Mouse (Mus musculus) spleen, adult 12 weeks (tissue): ENCODE measurements around the gene Oxct1.
A peak's percentile ranks its signal among the peaks of the same experiment; 100 is the strongest.

ENCODE experiments used
- DNase-seq: peaks from one replicate; pipeline ENCODE4 v3.0.0; 2022; ENCODE audit warnings: low spot score

Oxct1 gene

GRCm38 (mm10) chr15:4028960-4029359, 2.8 kb downstream of the Oxct1 start:
- DNase-seq: no peak

GRCm38 (mm10) chr15:4033168-4034004, 7.2 kb downstream of the Oxct1 start:
- DNase-seq: no peak

GRCm38 (mm10) chr15:4042423-4042822, 16.2 kb downstream of the Oxct1 start:
- no peak for DNase-seq

- DNase-seq: peak; percentile 3
Measured at GRCm38 (mm10) chr15:4043032-4043471, 16.9 kb downstream of the Oxct1 start.

- DNase-seq: no peak
Measured at GRCm38 (mm10) chr15:4056627-4057026, 30.4 kb downstream of the Oxct1 start.

- no peak for DNase-seq
Measured at GRCm38 (mm10) chr15:4063574-4063973, 37.4 kb downstream of the Oxct1 start.

- DNase-seq: no peak
Measured at GRCm38 (mm10) chr15:4064013-4064412, 37.8 kb downstream of the Oxct1 start.

GRCm38 (mm10) chr15:4064694-4065093, 38.5 kb downstream of the Oxct1 start:
- no peak for DNase-seq

GRCm38 (mm10) chr15:4067273-4067990, 41.2 kb downstream of the Oxct1 start:
- DNase-seq: no peak

GRCm38 (mm10) chr15:4077978-4078377, 51.8 kb downstream of the Oxct1 start:
- no peak for DNase-seq

- DNase-seq: no peak
Measured at GRCm38 (mm10) chr15:4078785-4079184, 52.6 kb downstream of the Oxct1 start.

- DNase-seq: no peak
Measured at GRCm38 (mm10) chr15:4079425-4080189, 53.4 kb downstream of the Oxct1 start.

GRCm38 (mm10) chr15:4085600-4086384, 59.6 kb downstream of the Oxct1 start:
- no peak for DNase-seq

- no peak for DNase-seq
Measured at GRCm38 (mm10) chr15:4087446-4087845, 61.3 kb downstream of the Oxct1 start.

GRCm38 (mm10) chr15:4087914-4088313, 61.7 kb downstream of the Oxct1 start:
- DNase-seq: no peak

- DNase-seq: no peak
Measured at GRCm38 (mm10) chr15:4090601-4091000, 64.4 kb downstream of the Oxct1 start.

- no peak for DNase-seq
Measured at GRCm38 (mm10) chr15:4092586-4092985, 66.4 kb downstream of the Oxct1 start.

- DNase-seq: no peak
Measured at GRCm38 (mm10) chr15:4100341-4100921, 74.2 kb downstream of the Oxct1 start.

- no peak for DNase-seq
Measured at GRCm38 (mm10) chr15:4101025-4101424, 74.8 kb downstream of the Oxct1 start.

- no peak for DNase-seq
Measured at GRCm38 (mm10) chr15:4104319-4104718, 78.1 kb downstream of the Oxct1 start.

GRCm38 (mm10) chr15:4105498-4105897, 79.3 kb downstream of the Oxct1 start:
- DNase-seq: no peak
